Mouse (Mus musculus) frontal cortex, postnatal 36 days (tissue): Measurements from ENCODE around the gene Ubac2.

ENCODE experiments used
- DNase-seq, 2 experiments: peaks; one replicate each; pipeline ENCODE4 v3.0.0; 2022; ENCODE audit warnings: low spot score in 2 of 2

The Ubac2 gene

DNA sequence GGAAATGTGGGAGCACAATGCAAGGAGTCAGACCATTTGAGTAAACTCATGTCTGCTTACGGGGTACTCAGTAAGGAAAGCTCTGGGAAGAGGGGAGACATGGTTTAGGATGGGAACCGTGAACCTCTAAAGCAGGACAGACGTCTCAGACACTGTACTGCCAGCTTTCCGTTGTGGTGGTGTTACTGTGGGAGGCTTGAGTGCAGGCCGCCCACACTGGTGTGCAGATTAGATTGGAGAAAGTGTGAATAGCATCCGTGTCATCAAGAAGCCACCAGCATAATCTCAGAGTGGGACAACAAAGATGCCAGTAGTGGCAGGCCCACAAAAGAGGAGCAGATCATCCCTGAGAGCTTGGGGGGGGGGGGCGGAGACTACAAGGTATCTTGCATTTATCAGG, 123.8 kb downstream of the Ubac2 start:
- no peak for DNase-seq

GRCm38 (mm10) chr14:122003812-122004211, 125.4 kb downstream of the Ubac2 start:
- no peak for DNase-seq

DNA sequence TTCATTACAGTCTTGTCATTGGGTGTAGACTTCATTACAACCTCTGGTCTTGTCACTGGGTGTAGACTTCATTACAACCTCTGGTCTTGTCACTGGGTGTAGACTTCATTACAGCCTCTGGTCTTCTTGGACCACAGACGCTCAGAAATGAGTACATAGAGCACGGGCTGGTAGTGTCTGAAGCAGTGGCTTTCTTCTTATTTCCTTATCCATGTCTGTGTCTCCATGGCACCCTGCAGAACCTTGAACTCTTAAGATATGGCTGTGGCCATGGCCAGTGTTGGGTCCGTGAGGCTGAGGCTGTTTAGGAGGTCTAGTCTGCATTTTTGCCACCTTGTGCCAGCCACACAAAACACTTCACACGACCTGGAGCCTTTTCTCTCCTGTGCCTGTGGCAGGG, 129.8 kb downstream of the Ubac2 start:
- DNase-seq, result no peak

DNA sequence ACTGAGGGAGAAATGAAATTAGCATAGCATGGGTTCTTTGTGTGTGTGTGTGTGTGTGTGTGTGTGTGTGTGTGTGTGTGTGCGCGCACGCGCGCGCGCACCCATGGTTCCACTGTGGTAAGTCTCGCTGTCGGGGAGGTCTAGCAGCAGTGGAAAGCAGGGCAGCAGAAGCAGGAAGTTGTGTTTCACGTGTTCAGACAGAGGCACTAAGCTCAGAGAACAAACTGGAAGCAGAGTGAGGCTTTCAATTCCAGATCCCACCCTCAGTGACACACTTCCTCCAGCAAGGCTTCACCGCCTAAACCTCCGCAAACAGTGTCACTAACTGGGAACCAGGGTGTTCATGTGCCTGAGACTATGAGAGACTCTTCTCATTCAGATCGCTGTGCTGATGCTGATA, 131.1 kb downstream of the Ubac2 start:
- DNase-seq, result no peak

DNA sequence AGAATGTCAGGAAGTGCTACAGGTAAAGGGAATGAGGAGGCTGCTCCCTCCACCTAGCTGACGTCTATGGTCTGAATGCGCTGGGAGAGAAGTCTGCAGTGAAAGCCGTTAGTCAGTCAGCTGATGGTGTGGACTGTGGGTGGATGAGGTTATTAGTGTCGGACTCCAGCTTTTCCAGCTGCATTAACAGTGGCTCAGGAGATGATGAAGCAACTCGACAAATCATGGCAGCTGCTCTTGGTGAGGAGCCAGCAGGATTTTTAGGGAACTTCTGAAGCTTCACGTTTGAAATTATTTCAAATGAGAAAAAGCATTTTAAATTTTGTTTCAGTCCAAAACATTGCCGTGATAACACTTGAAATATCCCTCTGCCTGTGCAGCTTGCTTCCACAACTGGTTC, 131.9 kb downstream of the Ubac2 start:
- no peak for DNase-seq

DNA sequence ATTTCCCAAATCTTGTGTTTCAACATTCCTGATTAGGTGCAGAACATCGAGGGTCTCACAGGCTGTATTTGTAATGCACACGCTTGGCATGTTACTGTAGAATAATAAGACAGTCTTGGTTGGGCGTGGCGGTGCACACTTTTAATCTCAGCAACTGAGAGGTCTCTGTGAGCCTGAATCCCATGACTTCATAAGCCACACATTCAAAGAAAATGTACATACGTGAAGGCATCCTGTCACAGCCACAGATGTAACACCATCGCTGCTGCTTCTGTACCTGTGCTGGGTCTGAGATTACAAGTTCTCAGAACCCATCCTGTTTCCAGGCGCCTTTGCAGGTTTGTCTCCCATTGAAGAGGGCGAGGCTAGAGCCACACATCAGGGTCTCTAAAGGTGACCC, 133.3 kb downstream of the Ubac2 start:
- no peak for DNase-seq

- no peak for DNase-seq
Measured at GRCm38 (mm10) chr14:122012193-122012592, 133.8 kb downstream of the Ubac2 start.

GRCm38 (mm10) chr14:122012814-122013213, 134.4 kb downstream of the Ubac2 start:
- DNase-seq, result no peak

GRCm38 (mm10) chr14:122013417-122013951, 135.1 kb downstream of the Ubac2 start:
- no peak for DNase-seq

DNA sequence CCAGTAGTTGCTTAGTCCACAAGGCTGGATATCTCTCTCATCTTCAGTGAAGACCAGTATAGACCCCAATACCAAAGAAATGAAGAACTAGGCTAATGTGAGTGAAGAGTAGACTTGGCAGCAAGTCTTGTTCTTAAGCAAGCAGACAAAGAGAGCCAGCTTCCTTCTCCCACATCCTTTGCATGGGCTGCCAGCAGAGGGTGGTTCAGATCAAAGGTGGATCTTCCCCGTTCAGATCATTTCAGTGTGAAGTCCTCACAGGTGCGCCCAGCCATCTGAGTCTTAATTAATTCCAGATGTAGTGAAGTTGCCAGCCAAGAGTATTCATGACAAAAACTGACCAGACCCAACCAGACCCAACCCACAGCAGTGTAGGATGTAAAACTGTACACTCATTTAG, 139.5 kb downstream of the Ubac2 start:
- DNase-seq, result no peak

- DNase-seq, result no peak
Measured at GRCm38 (mm10) chr14:122019389-122019788, 141.0 kb downstream of the Ubac2 start.

- no peak for DNase-seq
Measured at GRCm38 (mm10) chr14:122020567-122020966, 142.1 kb downstream of the Ubac2 start.

DNA sequence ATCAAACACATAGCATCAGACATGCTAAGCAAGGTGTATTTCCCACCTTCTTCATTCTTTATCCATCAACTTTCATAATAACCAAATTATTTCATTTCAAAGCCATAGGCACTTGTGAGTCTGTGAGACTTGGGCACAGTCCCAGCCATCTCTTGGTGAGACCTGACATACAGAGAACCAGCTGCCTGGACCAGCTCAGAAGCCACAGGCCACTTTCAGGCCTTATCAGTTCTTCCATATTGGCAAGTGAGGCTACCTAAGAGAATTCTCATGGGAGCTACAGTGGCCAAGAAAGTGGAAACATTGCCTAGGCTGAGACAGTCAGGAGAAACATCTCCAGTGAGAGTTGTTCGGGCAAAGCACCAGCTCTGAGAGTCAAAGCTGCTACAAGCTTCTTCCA, 144.6 kb downstream of the Ubac2 start:
- DNase-seq, result no peak

DNA sequence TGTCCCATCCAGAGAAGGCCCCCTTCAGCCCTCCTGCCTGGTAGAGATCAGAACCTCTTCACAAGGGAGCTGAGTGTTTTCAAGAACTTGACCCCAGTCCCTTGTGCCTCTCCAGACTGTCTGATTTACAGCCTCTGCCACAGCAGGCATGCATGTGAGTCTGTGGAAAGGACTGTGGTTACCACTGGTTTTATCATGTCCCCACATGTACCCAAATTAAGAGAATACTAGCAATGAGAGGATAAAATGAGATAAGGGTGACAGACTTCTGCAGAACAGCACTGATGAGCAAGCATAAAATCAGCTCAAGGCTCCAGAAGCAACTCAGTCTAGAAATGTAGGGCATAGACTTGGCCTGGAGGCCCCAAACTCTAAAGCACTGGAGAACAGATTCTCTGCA, 145.5 kb downstream of the Ubac2 start:
- no peak for DNase-seq

GRCm38 (mm10) chr14:122028926-122029745, 150.7 kb downstream of the Ubac2 start:
- DNase-seq, result no peak

DNA sequence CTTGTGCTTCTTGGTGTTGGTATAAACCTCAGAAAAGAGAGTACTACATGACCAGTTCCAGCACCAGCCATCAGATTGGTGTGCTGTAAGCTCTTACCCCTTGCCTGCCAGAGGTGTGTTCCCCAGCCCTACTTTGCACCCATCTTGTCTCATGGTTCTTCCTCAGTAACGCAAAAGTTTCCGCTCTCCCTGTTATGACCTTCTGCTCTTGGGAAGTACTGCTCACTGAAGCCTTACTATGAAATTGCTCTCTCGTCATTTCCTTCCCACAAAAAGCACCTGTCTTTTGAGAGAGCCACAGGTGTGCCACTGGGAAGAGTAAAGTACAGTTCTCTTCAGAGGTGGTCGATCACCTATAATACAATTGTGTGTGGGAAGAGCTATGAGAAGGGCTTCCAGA, 151.4 kb downstream of the Ubac2 start:
- no peak for DNase-seq

DNA sequence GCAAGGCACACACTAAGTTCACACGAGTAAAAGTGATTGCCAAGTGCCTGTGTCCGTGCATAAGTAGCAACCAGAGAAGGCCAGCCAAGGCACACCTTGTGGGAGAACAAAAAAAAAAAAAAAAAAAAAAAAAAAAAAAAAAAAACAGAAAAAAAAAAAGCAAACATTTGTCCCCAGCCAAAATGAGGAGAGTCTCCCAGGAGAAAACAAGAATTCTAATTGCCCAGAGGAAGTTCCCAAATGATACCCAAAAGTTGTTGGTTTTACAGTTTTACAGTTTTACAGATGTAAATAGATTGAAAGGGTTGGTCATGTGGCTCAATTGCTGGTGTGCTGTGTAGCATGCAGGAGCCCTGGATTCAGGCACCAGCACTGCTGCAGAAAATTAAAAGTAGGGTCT, 153.6 kb downstream of the Ubac2 start:
- no peak for DNase-seq

- DNase-seq, result no peak
Measured at GRCm38 (mm10) chr14:122034451-122034850, 156.0 kb downstream of the Ubac2 start, which contains the start of gene Timm8a2. Gene Timm8a2 (plus strand): TSS chr14:122034674.

- DNase-seq, result no peak
Measured at GRCm38 (mm10) chr14:122035181-122035580, 156.8 kb downstream of the Ubac2 start.

GRCm38 (mm10) chr14:122035860-122036259, 157.4 kb downstream of the Ubac2 start:
- DNase-seq, result no peak

DNA sequence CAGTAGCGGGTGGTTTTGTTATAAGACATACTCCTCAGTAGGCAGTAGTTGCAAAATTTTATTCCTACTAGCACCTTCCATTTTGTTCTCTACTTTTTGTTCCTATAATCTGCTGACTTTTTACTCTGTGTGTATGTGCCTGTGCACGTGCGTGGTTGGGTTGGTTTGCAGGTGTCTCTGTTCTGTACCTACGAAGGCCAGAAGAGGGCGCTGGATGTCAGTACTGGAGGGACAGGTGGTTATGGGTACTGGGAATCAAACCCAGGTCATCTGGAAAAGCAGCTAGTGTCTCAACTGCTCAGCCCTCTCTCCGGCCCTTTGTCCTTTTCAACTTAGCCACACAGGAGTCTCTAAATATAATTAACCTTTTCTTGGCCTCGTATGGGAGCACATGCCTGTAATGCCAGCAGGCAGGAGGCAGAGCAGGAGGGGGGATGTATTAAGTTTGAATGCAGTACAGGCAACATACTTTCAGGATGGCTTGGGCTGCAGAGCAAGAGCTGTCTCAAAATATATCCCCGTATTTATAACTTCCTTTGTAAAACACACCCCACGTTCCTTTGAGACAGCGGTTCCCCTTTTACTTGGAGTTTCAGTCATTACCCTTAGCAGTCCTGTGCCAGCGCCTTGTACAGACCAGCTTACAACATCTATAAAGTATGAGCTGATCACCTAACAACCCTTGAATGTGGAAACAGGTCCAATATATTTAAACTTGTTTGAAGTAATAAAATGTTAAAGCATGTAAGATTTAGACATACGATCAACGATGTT, 160.6 kb downstream of the Ubac2 start:
- DNase-seq, result no peak

GRCm38 (mm10) chr14:122041413-122041825, 163.0 kb downstream of the Ubac2 start:
- DNase-seq, result no peak
